Mouse (Mus musculus): ENCODE measurements around the gene Olfr1022. TPM values are rescaled to one million over a fixed set of nuclear protein-coding genes. Genes with fewer than 3 reads are reported as not detected.

Gene Olfr1022
- not detected in 2 replicates for polyA plus RNA-seq (2014; fragmentation: Nextera tagmentation; extraction: Ambion mirVana)

GRCm38 (mm10) chr2:85868294-85868693, at the start of gene Olfr1022:
Gene Olfr1022 (plus strand): TSS chr2:85868594.
- DNase-seq (ENCODE audit: low spot score, missing footprints): no peak
- H3K4me1 ChIP-seq (ENCODE audit: control insufficient read depth, insufficient read depth, low read length): no peaks in the 10 kb centered on the region
- H3K27me3 ChIP-seq (ENCODE audit: control insufficient read depth, insufficient read depth, low read length): no peaks in the 10 kb centered on the region
- H3K9ac ChIP-seq (ENCODE audit: low read length): no peak within 1 kb of the TSS
- H3K36me3 ChIP-seq (ENCODE audit: control insufficient read depth, insufficient read depth, low read length): no peaks in the 10 kb centered on the region
- H3K27ac ChIP-seq (ENCODE audit: low read depth, low read length): no peak within 1 kb of the TSS
- no peaks in the 10 kb centered on the region for H3K9me3 ChIP-seq (ENCODE audit: control insufficient read depth, low read length)
- WGBS: 67% methylated on average over 2 of the region's 2 CpGs
- H3K4me2 ChIP-seq: no peak within 1 kb of the TSS
- no peak for ATAC-seq (ENCODE audit: low FRiP score)
- no peak within 1 kb of the TSS for H3K4me3 ChIP-seq (ENCODE audit: low read depth, low read length)

- H3K27ac ChIP-seq (ENCODE audit: low read depth, low read length): no peak within 1 kb of the TSS
- DNase-seq (ENCODE audit: low spot score, missing footprints) (no peak), ATAC-seq (ENCODE audit: low FRiP score) (no peak)
- no peak within 1 kb of the TSS for H3K4me3 ChIP-seq (ENCODE audit: low read depth, low read length)
- H3K36me3 ChIP-seq (ENCODE audit: control insufficient read depth, insufficient read depth, low read length): no peaks in the 10 kb centered on the region
- H3K4me1 ChIP-seq (ENCODE audit: control insufficient read depth, insufficient read depth, low read length): no peaks in the 10 kb centered on the region
- H3K4me2 ChIP-seq: no peak within 1 kb of the TSS
- H3K27me3 ChIP-seq (ENCODE audit: control insufficient read depth, insufficient read depth, low read length): no peaks in the 10 kb centered on the region
- no peaks in the 10 kb centered on the region for H3K9me3 ChIP-seq (ENCODE audit: control insufficient read depth, low read length)
- no peak within 1 kb of the TSS for H3K9ac ChIP-seq (ENCODE audit: low read length)
Observed at GRCm38 (mm10) chr2:85845383-85845782, 23.0 kb upstream of the Olfr1022 start, which contains the start of gene Olfr1019. Gene Olfr1019 (minus strand): TSS chr2:85845483.

GRCm38 (mm10) chr2:85846730-85847129, 21.7 kb upstream of the Olfr1022 start, which contains the start of gene Olfr1020:
Gene Olfr1020 (plus strand): TSS chr2:85847030.
- no peak for ATAC-seq (ENCODE audit: low FRiP score)
- H3K36me3 ChIP-seq (ENCODE audit: control insufficient read depth, insufficient read depth, low read length): no peaks in the 10 kb centered on the region
- 83% methylated on average over 1 of the region's 1 CpGs for WGBS

GRCm38 (mm10) chr2:85885340-85885739, 16.9 kb downstream of the Olfr1022 start, which contains the start of gene Olfr1023:
Gene Olfr1023 (plus strand): TSS chr2:85885640.
- no peak within 1 kb of the TSS for H3K9ac ChIP-seq (ENCODE audit: low read length)
- ATAC-seq (ENCODE audit: low FRiP score): no peak
- H3K27me3 ChIP-seq (ENCODE audit: control insufficient read depth, insufficient read depth, low read length): no peaks in the 10 kb centered on the region
- WGBS: 71% methylated on average over 2 of the region's 2 CpGs
- H3K4me2 ChIP-seq: no peak within 1 kb of the TSS
- no peaks in the 10 kb centered on the region for H3K9me3 ChIP-seq (ENCODE audit: control insufficient read depth, low read length)
- no peak within 1 kb of the TSS for H3K4me3 ChIP-seq (ENCODE audit: low read depth, low read length)
- H3K36me3 ChIP-seq (ENCODE audit: control insufficient read depth, insufficient read depth, low read length): no peaks in the 10 kb centered on the region
- no peak within 1 kb of the TSS for H3K27ac ChIP-seq (ENCODE audit: low read depth, low read length)
- DNase-seq (ENCODE audit: low spot score, missing footprints): no peak
- H3K4me1 ChIP-seq (ENCODE audit: control insufficient read depth, insufficient read depth, low read length): no peaks in the 10 kb centered on the region

More at GRCm38 (mm10) chr2:85846730-85847129, 21.7 kb upstream of the Olfr1022 start, which contains the start of gene Olfr1020:
- Histone ChIP-seq H3K4me2 (no peak within 1 kb of the TSS), H3K9me3 (ENCODE audit: control insufficient read depth, low read length) (no peaks in the 10 kb centered on the region), H3K9ac (ENCODE audit: low read length) (no peak within 1 kb of the TSS), H3K27ac (ENCODE audit: low read depth, low read length) (no peak within 1 kb of the TSS), H3K4me1 (ENCODE audit: control insufficient read depth, insufficient read depth, low read length) (no peaks in the 10 kb centered on the region), H3K27me3 (ENCODE audit: control insufficient read depth, insufficient read depth, low read length) (no peaks in the 10 kb centered on the region), H3K4me3 (ENCODE audit: low read depth, low read length) (no peak within 1 kb of the TSS)
- DNase-seq (ENCODE audit: low spot score, missing footprints): no peak

- 84% methylated on average over 3 of the region's 3 CpGs for WGBS
- H3K27me3 ChIP-seq (ENCODE audit: control insufficient read depth, insufficient read depth, low read length): no peaks in the 10 kb centered on the region
Observed at GRCm38 (mm10) chr2:85904952-85905351, 36.6 kb downstream of the Olfr1022 start, which contains the start of gene Olfr1024. Gene Olfr1024 (minus strand): TSS chr2:85905052.

GRCm38 (mm10) chr2:85913197-85913596, 44.8 kb downstream of the Olfr1022 start:
- no peaks in the 10 kb centered on the region for H3K9me3 ChIP-seq (ENCODE audit: control insufficient read depth, low read length)
- H3K4me3 ChIP-seq (ENCODE audit: low read depth, low read length): no peak overlapping the region
- DNase-seq (ENCODE audit: low spot score, missing footprints) (no peak), ATAC-seq (ENCODE audit: low FRiP score) (no peak)
- H3K9ac ChIP-seq (ENCODE audit: low read length): no peak overlapping the region
- H3K4me1 ChIP-seq (ENCODE audit: control insufficient read depth, insufficient read depth, low read length): no peaks in the 10 kb centered on the region
- no peak overlapping the region for H3K4me2 ChIP-seq
- H3K27me3 ChIP-seq (ENCODE audit: control insufficient read depth, insufficient read depth, low read length): no peaks in the 10 kb centered on the region
- no peaks in the 10 kb centered on the region for H3K36me3 ChIP-seq (ENCODE audit: control insufficient read depth, insufficient read depth, low read length)
- H3K27ac ChIP-seq (ENCODE audit: low read depth, low read length): no peak overlapping the region

More at GRCm38 (mm10) chr2:85904952-85905351, 36.6 kb downstream of the Olfr1022 start, which contains the start of gene Olfr1024:
- Histone ChIP-seq H3K9ac (ENCODE audit: low read length) (no peak within 1 kb of the TSS), H3K9me3 (ENCODE audit: control insufficient read depth, low read length) (no peaks in the 10 kb centered on the region), H3K4me3 (ENCODE audit: low read depth, low read length) (no peak within 1 kb of the TSS), H3K27ac (ENCODE audit: low read depth, low read length) (no peak within 1 kb of the TSS), H3K4me2 (no peak within 1 kb of the TSS), H3K4me1 (ENCODE audit: control insufficient read depth, insufficient read depth, low read length) (no peaks in the 10 kb centered on the region), H3K36me3 (ENCODE audit: control insufficient read depth, insufficient read depth, low read length) (no peaks in the 10 kb centered on the region)
- ATAC-seq (ENCODE audit: low FRiP score) (no peak), DNase-seq (ENCODE audit: low spot score, missing footprints) (no peak)

GRCm38 (mm10) chr2:85914893-85915292, 46.5 kb downstream of the Olfr1022 start, which contains the start of gene Olfr1025-ps1:
Gene Olfr1025-ps1 (plus strand): TSS chr2:85915193.
- H3K4me1 ChIP-seq (ENCODE audit: control insufficient read depth, insufficient read depth, low read length): no peaks in the 10 kb centered on the region
- H3K27me3 ChIP-seq (ENCODE audit: control insufficient read depth, insufficient read depth, low read length): no peaks in the 10 kb centered on the region
- ATAC-seq (ENCODE audit: low FRiP score): no peak
- no peak for DNase-seq (ENCODE audit: low spot score, missing footprints)
- H3K4me3 ChIP-seq (ENCODE audit: low read depth, low read length): no peak within 1 kb of the TSS
- H3K9me3 ChIP-seq (ENCODE audit: control insufficient read depth, low read length): no peaks in the 10 kb centered on the region
- no peak within 1 kb of the TSS for H3K27ac ChIP-seq (ENCODE audit: low read depth, low read length)
- no peak within 1 kb of the TSS for H3K9ac ChIP-seq (ENCODE audit: low read length)
- H3K4me2 ChIP-seq: no peak within 1 kb of the TSS
- 65% methylated on average over 1 of the region's 1 CpGs for WGBS
- H3K36me3 ChIP-seq (ENCODE audit: control insufficient read depth, insufficient read depth, low read length): no peaks in the 10 kb centered on the region

Other genes with a start within 250 kb of the Olfr1022 start
- gene Olfr1002, start 217.9 kb upstream of the Olfr1022 start, polyA plus RNA-seq (2014; fragmentation: Nextera tagmentation; extraction: Ambion mirVana): not detected in 2 replicates
- not detected in 2 replicates for gene Olfr154, start 204.1 kb upstream of the Olfr1022 start, polyA plus RNA-seq (2014; fragmentation: Nextera tagmentation; extraction: Ambion mirVana)
- not detected in 2 replicates for gene Olfr1006, start 189.8 kb upstream of the Olfr1022 start, polyA plus RNA-seq (2014; fragmentation: Nextera tagmentation; extraction: Ambion mirVana)
- not detected in 2 replicates for gene Olfr1008, start 179.2 kb upstream of the Olfr1022 start, polyA plus RNA-seq (2014; fragmentation: Nextera tagmentation; extraction: Ambion mirVana)
- gene Olfr1009, start 153.2 kb upstream of the Olfr1022 start, polyA plus RNA-seq (2014; fragmentation: Nextera tagmentation; extraction: Ambion mirVana): not detected in 2 replicates
- gene Olfr1012, start 105.8 kb upstream of the Olfr1022 start, polyA plus RNA-seq (2014; fragmentation: Nextera tagmentation; extraction: Ambion mirVana): not detected in 2 replicates
- gene Olfr1013, start 101.5 kb upstream of the Olfr1022 start, polyA plus RNA-seq (2014; fragmentation: Nextera tagmentation; extraction: Ambion mirVana): not detected in 2 replicates
- not detected in 2 replicates for gene Olfr1014, start 95.9 kb upstream of the Olfr1022 start, polyA plus RNA-seq (2014; fragmentation: Nextera tagmentation; extraction: Ambion mirVana)
- not detected in 2 replicates for gene Olfr1015, start 86.6 kb upstream of the Olfr1022 start, polyA plus RNA-seq (2014; fragmentation: Nextera tagmentation; extraction: Ambion mirVana)
- gene Olfr1016, start 66.0 kb upstream of the Olfr1022 start, polyA plus RNA-seq (2014; fragmentation: Nextera tagmentation; extraction: Ambion mirVana): not detected in 2 replicates
- not detected in 2 replicates for gene Olfr1018, start 50.1 kb upstream of the Olfr1022 start, polyA plus RNA-seq (2014; fragmentation: Nextera tagmentation; extraction: Ambion mirVana)
- gene Olfr1019, start 23.1 kb upstream of the Olfr1022 start, polyA plus RNA-seq (2014; fragmentation: Nextera tagmentation; extraction: Ambion mirVana): not detected in 2 replicates
- not detected in 2 replicates for gene Olfr1020, start 21.6 kb upstream of the Olfr1022 start, polyA plus RNA-seq (2014; fragmentation: Nextera tagmentation; extraction: Ambion mirVana)
- not detected in 2 replicates for gene Olfr1023, start 17.0 kb downstream of the Olfr1022 start, polyA plus RNA-seq (2014; fragmentation: Nextera tagmentation; extraction: Ambion mirVana)
- not detected in 2 replicates for gene Olfr1024, start 36.5 kb downstream of the Olfr1022 start, polyA plus RNA-seq (2014; fragmentation: Nextera tagmentation; extraction: Ambion mirVana)
- not detected in 2 replicates for gene Olfr1025-ps1, start 46.6 kb downstream of the Olfr1022 start, polyA plus RNA-seq (2014; fragmentation: Nextera tagmentation; extraction: Ambion mirVana)
- not detected in 2 replicates for gene Olfr1026, start 53.0 kb downstream of the Olfr1022 start, polyA plus RNA-seq (2014; fragmentation: Nextera tagmentation; extraction: Ambion mirVana)
- not detected in 2 replicates for gene Olfr1028, start 81.8 kb downstream of the Olfr1022 start, polyA plus RNA-seq (2014; fragmentation: Nextera tagmentation; extraction: Ambion mirVana)
- not detected in 2 replicates for gene Olfr1029, start 105.3 kb downstream of the Olfr1022 start, polyA plus RNA-seq (2014; fragmentation: Nextera tagmentation; extraction: Ambion mirVana)
- not detected in 2 replicates for gene Olfr1030, start 110.7 kb downstream of the Olfr1022 start, polyA plus RNA-seq (2014; fragmentation: Nextera tagmentation; extraction: Ambion mirVana)
- gene Olfr1031, start 121.7 kb downstream of the Olfr1022 start, polyA plus RNA-seq (2014; fragmentation: Nextera tagmentation; extraction: Ambion mirVana): not detected in 2 replicates
- gene Olfr1032, start 136.9 kb downstream of the Olfr1022 start, polyA plus RNA-seq (2014; fragmentation: Nextera tagmentation; extraction: Ambion mirVana): not detected in 2 replicates
- gene Olfr1033, start 152.0 kb downstream of the Olfr1022 start, polyA plus RNA-seq (2014; fragmentation: Nextera tagmentation; extraction: Ambion mirVana): not detected in 2 replicates
- not detected in 2 replicates for gene Olfr1034, start 177.3 kb downstream of the Olfr1022 start, polyA plus RNA-seq (2014; fragmentation: Nextera tagmentation; extraction: Ambion mirVana)
- not detected in 2 replicates for gene Olfr1036, start 205.4 kb downstream of the Olfr1022 start, polyA plus RNA-seq (2014; fragmentation: Nextera tagmentation; extraction: Ambion mirVana)
- gene Olfr1037, start 218.8 kb downstream of the Olfr1022 start, polyA plus RNA-seq (2014; fragmentation: Nextera tagmentation; extraction: Ambion mirVana): not detected in 2 replicates